Mouse (Mus musculus) hindbrain, postnatal 0 days (tissue): ENCODE measurements around the gene Hook2. TPM values are rescaled to one million over a fixed set of nuclear protein-coding genes. Genes with fewer than 3 reads are reported as not detected.

ENCODE experiments used
- ATAC-seq: fragments of 200-750 bp; cut with Nextera tagmentation; 2 replicates; pipeline ENCODE4 v1.8.0; 2017; ENCODE audit warnings: mild to moderate bottlenecking, moderate TSS enrichment, moderate library complexity
- DNase-seq: peaks from one replicate; pipeline ENCODE4 v3.0.0-alpha.2; 2015; ENCODE audit warnings: low spot score
- H3K27ac ChIP-seq: fragments of 300-500 bp; sonication (generic); 2 replicates; pipeline ENCODE4 v1.5.1; 2014; ENCODE audit warnings: mild to moderate bottlenecking
- H3K27me3 ChIP-seq: fragments of 300-500 bp; sonication (generic); 2 replicates; pipeline ENCODE4 v1.6.1; 2014; ENCODE audit warnings: low read length, mixed read lengths; ENCODE audit not compliant: insufficient read depth
- H3K36me3 ChIP-seq: fragments of 300-500 bp; sonication (generic); 2 replicates; pipeline ENCODE4 v1.6.1; 2014; ENCODE audit warnings: low read length, mixed read lengths; ENCODE audit not compliant: insufficient read depth
- H3K4me1 ChIP-seq: fragments of 300-500 bp; sonication (generic); 2 replicates; pipeline ENCODE4 v1.6.1; 2014; ENCODE audit warnings: antibody characterized with exemption, low read length, mixed read lengths; ENCODE audit not compliant: insufficient read depth
- H3K4me2 ChIP-seq: fragments of 300-500 bp; sonication (generic); 2 replicates; pipeline ENCODE4 v1.6.1; 2014; ENCODE audit warnings: low read depth, mild to moderate bottlenecking, low read length, moderate library complexity, mixed read lengths
- H3K4me3 ChIP-seq: fragments of 300-500 bp; sonication (generic); 2 replicates; pipeline ENCODE4 v1.5.1; 2014; ENCODE audit warnings: low read length
- H3K9ac ChIP-seq: fragments of 300-500 bp; sonication (generic); replicated peaks from 2 replicates; pipeline ENCODE4 v1.6.1; 2014; ENCODE audit warnings: mild to moderate bottlenecking, low read length, moderate library complexity, mixed read lengths
- H3K9me3 ChIP-seq: fragments of 300-500 bp; sonication (generic); 2 replicates; pipeline ENCODE4 v1.6.1; 2016; ENCODE audit warnings: low read length, mixed read lengths
- CTCF ChIP-seq: IDR thresholded peaks from 2 replicates; pipeline ENCODE4 v1.5.1; 2016; ENCODE audit warnings: antibody characterized with exemption, control low read depth, low read depth
- WGBS: fragments of 180-500 bp; shearing (Covaris S2); extraction: QIAGEN DNeasy Blood & Tissue Kit; methylation state at CpG from one replicate; pipeline ENCODE4 v1.1.7; 2014; 5-methylcytosine and 5-hydroxymethylcytosine counted together
- polyA plus RNA-seq: library from polyadenylated mRNA; unstranded; fragments of >200 nt; fragmentation: Nextera tagmentation; extraction: Ambion mirVana; gene quantifications from 2 replicates; pipeline ENCODE4 v1.2.1, GENCODE M21; 2015
- total RNA-seq: library from RNA; depleted of rRNA; stranded (reverse); fragments of >200 nt; gene quantifications from 2 replicates; pipeline ENCODE4 v1.2.3, GENCODE M21; 2014

The Hook2 gene
- total and polyA plus RNA-seq, 2 experiments from 2014 or later: 18.9 to 29.7 TPM

DNA sequence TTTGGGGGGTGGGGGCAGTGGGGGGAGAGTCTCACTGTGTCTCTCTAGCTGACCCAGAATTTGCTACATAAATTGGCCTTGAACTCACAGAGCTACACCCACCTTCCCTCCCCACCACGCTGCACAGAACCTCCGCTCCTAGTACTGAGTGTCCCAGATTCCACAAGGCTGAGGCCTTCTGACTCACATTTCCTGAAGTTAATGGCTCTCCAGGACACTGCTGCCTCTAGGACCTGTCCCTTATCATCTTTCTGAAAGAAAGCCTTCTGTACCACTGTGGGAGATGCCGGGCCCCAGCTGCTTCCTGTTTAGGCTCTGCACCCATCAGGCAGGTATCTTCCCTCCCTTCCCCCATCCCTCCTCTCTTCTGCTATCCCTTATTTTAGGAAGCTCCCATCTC lies 23.8 kb upstream of the Hook2 start:
- Histone ChIP-seq H3K9me3 (no peaks in the 10 kb centered on the region), H3K27ac (no peak overlapping the region), H3K36me3 (peaks cover 7% of the 10 kb centered on the region; the same call in 1 of the 2 replicates), H3K4me3 (no peak overlapping the region), H3K9ac (no peak overlapping the region), H3K4me2 (peak overlapping the region; percentile 97), H3K27me3 (no peaks in the 10 kb centered on the region), H3K4me1 (peaks cover 17% of the 10 kb centered on the region)
- DNase-seq (no peak), ATAC-seq (no peak)
- no peak for TF ChIP-seq CTCF
- 62% methylated on average over 3 of the region's 3 CpGs for WGBS

DNA sequence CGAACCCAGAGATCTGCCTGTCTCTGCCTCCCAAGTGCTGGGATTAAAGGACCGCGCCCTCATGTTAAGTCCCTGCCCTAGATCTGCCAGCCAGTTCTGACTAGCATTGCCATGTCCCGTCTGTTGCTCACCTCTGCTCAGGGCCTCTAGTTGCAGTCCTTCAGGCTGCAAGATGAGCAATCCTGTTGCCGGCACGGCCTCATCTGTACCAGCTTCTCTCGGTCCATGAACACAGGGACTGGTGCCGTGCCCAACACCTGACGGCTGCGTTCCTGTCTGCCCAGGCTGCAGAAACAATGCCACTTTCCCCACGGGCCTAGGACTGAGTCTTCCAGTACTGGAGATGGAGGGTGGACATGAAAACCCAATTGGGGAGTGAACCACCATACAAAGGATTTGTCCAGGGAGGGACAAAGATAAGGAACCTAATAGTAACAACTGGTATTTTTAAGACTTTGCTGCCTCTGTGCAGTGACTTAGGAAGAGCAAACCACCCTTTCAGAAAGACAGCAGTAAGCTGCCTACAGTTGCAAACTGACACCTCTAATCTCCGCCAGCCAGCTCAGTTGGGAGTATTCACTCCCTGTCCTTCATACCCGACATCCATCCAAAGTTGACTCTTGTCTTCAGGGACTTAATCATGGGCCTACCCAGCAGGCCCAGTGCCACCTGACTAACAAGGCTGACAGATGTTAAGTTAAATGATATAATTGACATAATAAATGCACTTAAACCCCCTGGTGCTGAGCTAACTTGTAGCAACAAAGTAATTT lies 22.7 kb upstream of the Hook2 start:
- no peak for TF ChIP-seq CTCF
- ATAC-seq (no peak), DNase-seq (no peak)
- peaks cover 17% of the 10 kb centered on the region for H3K4me1 ChIP-seq
- no peaks in the 10 kb centered on the region for H3K27me3 ChIP-seq
- H3K4me2 ChIP-seq: no peak overlapping the region
- H3K9ac ChIP-seq: no peak overlapping the region
- peaks cover 18% of the 10 kb centered on the region; the same call in 1 of the 2 replicates for H3K36me3 ChIP-seq
- H3K4me3 ChIP-seq: no peak overlapping the region
- H3K9me3 ChIP-seq: no peaks in the 10 kb centered on the region
- 86% methylated on average over 13 of the region's 13 CpGs for WGBS
- no peak overlapping the region for H3K27ac ChIP-seq

DNA sequence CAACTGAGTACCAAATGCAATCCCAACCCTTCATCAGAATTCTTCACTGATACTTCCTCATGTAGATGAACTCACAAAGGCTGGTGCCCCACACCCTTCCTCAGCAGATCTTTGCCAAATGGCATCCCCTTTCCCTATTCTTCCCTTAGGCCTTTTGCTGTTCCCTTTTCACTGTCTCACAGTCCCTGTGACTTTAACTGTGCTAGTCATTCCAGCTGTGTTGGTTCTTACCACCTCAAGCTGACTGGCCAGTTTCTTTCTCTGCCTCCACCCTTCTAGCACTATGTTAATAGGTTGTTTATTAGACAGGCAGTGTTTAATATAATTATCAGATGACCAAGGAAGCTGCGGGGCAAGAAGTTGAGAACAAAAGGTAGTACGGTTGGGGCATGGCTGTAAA lies 21.8 kb upstream of the Hook2 start:
- WGBS: 24% methylated on average over 2 of the region's 2 CpGs
- no peak for DNase-seq
- Histone ChIP-seq H3K9ac (peak overlapping the region; percentile 88; the same call in 1 of the 2 replicates), H3K4me1 (peaks cover 17% of the 10 kb centered on the region), H3K4me3 (peak overlapping the region; percentile 73), H3K9me3 (no peaks in the 10 kb centered on the region), H3K4me2 (peak overlapping the region; percentile 88), H3K27me3 (no peaks in the 10 kb centered on the region), H3K27ac (peak overlapping the region; percentile 91), H3K36me3 (peaks cover 18% of the 10 kb centered on the region; the same call in 1 of the 2 replicates)
- no peak for TF ChIP-seq CTCF
- ATAC-seq: no peak

DNA sequence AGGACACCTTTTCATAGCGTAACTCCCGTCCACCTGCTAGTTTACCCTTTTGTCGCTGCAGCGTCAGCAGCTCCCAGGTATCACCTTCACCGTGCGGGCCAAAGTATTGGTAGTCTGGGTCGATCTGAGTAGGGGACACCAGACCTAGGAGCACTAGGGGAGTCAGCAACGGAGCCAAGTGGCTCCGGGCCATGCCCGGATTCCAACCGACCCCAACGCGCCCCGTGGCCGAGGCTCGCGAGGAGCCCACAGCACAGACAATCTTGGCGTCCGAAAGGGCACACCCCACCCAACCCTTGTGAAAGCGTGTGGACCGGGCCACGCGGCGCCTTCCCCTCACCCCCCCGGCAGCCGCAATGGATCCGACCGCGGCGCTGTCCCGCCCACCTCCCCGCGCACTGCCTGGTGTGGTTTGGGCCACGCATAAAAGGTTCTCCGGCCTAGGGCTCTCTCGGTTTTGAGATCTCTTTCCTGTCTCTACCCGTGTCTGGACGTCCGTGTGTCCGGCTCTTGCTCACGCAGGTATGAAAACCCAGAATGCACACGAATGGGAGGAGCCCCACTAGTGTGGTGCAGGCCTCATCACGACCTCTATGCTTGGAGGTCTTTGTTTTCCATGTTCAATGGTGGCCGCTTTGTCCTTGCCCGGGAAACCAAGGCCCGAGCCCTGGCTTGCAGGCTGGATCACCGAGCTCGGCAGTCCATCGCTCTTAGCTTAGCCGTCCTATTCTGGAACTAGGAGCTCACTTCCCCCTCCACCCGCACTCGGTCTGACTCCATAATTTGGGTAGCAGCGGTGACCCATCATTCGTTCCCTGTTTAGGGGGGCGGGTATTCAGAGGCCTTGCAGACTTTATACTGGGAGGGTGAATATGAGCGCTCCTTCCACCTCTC lies 20.9 kb upstream of the Hook2 start, which contains the start of the genes Gm49661, Prdx2 and Rnaseh2a:
Gene Gm49661 (minus strand): TSS at position 193 of the 894 bp plus-strand sequence.
Gene Prdx2 (plus strand): TSS at position 347 of the 894 bp plus-strand sequence.
Gene Rnaseh2a (minus strand): TSS at position 527 of the 894 bp plus-strand sequence.
- WGBS: under 1% methylated on average over 54 of the region's 56 CpGs
- H3K9me3 ChIP-seq: no peaks in the 10 kb centered on the region
- peak within 1 kb of the TSS; percentile 88 for H3K9ac ChIP-seq
- peak; percentile 79 for ATAC-seq
- H3K4me1 ChIP-seq: peaks cover 17% of the 10 kb centered on the region
- H3K27me3 ChIP-seq: no peaks in the 10 kb centered on the region
- DNase-seq: peak; percentile 91
- peak within 1 kb of the TSS; percentile 88 for H3K4me2 ChIP-seq
- H3K4me3 ChIP-seq: peak within 1 kb of the TSS; percentile 73
- TF ChIP-seq CTCF: no peak
- peak within 1 kb of the TSS; percentile 91 for H3K27ac ChIP-seq
- peaks cover 18% of the 10 kb centered on the region; the same call in 1 of the 2 replicates for H3K36me3 ChIP-seq

DNA sequence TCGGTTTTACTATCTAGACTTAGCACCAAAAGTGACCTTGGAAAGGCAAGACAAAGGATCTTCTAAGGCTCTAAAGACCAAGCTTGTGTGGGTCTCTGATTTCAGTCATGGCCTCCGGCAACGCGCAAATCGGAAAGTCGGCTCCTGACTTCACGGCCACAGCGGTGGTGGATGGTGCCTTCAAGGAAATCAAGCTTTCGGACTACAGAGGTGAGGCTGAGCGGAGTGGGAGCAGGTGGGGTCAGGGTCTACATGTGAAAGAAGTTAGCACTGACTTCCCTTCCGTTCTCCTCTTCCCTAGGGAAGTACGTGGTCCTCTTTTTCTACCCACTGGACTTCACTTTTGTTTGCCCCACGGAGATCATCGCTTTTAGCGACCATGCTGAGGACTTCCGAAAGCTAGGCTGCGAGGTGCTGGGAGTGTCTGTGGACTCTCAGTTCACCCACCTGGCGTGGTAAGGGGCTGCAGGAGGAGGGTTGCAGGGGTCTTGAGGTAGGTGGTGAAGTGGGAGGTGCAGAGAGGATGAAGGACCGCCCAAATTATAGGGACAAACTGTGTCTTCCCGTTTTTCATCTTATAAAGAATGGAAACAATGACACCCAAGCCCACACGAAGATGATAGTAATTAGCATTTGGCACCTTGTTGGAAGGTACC lies 20.1 kb upstream of the Hook2 start:
- no peak for DNase-seq

DNA sequence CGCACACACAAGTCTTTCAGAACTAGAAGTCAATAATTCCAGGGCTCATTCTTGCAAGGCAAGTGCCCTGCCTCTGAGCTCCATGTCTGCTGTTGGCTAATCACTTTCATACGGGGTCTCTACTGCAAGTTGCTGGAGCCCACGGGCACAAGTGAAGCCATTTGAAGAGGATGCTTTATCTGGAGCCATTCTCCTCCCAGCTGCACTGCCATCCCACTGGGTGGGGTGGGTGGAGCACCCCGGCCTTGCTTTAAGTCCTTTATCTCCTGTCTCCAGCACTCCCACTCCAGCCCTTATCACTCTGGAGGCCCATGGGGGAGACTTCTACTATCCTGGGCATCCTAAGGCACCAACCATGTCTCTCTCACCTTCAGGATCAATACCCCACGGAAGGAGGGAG lies 19.5 kb upstream of the Hook2 start:
- DNase-seq (no peak), ATAC-seq (no peak)
- TF ChIP-seq CTCF: no peak
- Histone ChIP-seq H3K4me2 (peak overlapping the region; percentile 88), H3K36me3 (peaks cover 18% of the 10 kb centered on the region; the same call in 1 of the 2 replicates), H3K27me3 (no peaks in the 10 kb centered on the region), H3K4me3 (peak overlapping the region; percentile 73), H3K27ac (no peak overlapping the region), H3K9me3 (no peaks in the 10 kb centered on the region), H3K9ac (peak overlapping the region; percentile 88), H3K4me1 (peaks cover 18% of the 10 kb centered on the region)
- WGBS: 66% methylated on average over 5 of the region's 5 CpGs

More for the DNA sequence above, 20.1 kb upstream of the Hook2 start:
- no peak for ATAC-seq
- Histone ChIP-seq H3K9me3 (no peaks in the 10 kb centered on the region), H3K36me3 (peaks cover 18% of the 10 kb centered on the region; the same call in 1 of the 2 replicates), H3K4me2 (peak overlapping the region; percentile 88), H3K4me3 (peak overlapping the region; percentile 73), H3K27ac (peak overlapping the region; percentile 91), H3K27me3 (no peaks in the 10 kb centered on the region), H3K4me1 (peaks cover 17% of the 10 kb centered on the region), H3K9ac (peak overlapping the region; percentile 88)
- TF ChIP-seq CTCF: no peak
- 6% methylated on average over 21 of the region's 21 CpGs for WGBS
